Mouse (Mus musculus): ENCODE data around the gene Cwc22. TPM values are rescaled to one million over a fixed set of nuclear protein-coding genes. Genes with fewer than 3 reads are reported as not detected.

Cwc22 gene
- total RNA-seq (2018; cell fraction: chromatin; rRNA removed) = 10 to 100 TPM; 46.2 to 91.9 (median 75.3) TPM
- total RNA-seq (2018; cell fraction: cytosol; rRNA removed) = 10 to 100 TPM; 21.7 to 34.1 (median 27.2) TPM
- 10 to 100 TPM; 33.1 to 71.4 (median 48.4) TPM for total RNA-seq (2018; cell fraction: nucleus; rRNA removed)
- 22.0 to 54.0 TPM (median 26.1 TPM) in 3 replicates for polyA plus RNA-seq (2018)

DNA sequence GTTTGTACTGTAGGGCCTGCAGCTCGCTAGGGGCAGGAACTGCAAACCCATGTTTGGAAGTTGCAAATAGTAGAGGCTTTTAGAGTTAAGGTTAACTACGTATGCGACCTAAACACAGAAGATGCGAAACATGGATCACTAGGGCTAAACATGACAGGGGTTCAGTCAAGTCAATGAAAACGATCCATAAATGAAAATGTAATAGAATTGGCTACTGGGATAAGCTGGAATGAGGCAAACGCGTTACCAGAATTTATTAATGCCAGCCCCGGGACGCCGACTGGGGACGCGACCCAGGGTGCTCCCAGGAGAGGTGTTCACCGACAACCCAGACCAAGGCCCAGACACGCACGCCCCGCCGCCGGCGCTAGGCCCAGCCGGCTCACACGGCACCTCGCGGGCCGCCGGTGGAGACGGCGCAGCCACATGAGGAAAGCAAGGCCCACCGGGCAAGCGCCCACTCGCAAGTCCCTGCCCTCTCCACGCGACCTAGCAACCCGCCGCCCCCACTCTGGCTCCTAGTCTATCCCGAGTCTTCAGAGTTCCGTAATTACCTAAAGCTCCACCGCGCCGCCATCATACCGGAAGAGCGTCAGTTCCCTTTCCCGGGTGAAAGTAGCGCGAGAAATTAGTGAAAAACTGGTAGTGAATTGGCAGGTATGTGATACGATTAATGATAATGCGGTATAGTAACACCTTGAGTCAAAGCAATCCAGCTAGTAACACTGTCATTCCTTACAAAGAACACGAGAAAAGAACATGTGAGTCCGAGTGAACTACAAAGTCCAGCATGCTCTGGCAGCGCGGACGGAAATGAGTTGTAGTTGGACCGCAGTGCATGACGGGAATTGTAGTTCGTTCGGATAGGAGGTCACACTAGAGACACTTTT, at the start of gene Cwc22:
Gene Cwc22, minus strand, starts transcription at position 780 of the 890 bp plus-strand sequence.
- Histone ChIP-seq H3K27ac (peak within 1 kb of the TSS; percentile 78), H3K79me2 (ENCODE audit: inconsistent target) (peaks cover 48% of the 10 kb centered on the region), H3K36me3 (ENCODE audit: inconsistent target) (no peaks in the 10 kb centered on the region), H3K4me3 (ENCODE audit: inconsistent target) (peak within 1 kb of the TSS; percentile 79)
- WGBS (ENCODE audit: missing documents) = under 1% methylated on average over 55 of the region's 55 CpGs

DNA sequence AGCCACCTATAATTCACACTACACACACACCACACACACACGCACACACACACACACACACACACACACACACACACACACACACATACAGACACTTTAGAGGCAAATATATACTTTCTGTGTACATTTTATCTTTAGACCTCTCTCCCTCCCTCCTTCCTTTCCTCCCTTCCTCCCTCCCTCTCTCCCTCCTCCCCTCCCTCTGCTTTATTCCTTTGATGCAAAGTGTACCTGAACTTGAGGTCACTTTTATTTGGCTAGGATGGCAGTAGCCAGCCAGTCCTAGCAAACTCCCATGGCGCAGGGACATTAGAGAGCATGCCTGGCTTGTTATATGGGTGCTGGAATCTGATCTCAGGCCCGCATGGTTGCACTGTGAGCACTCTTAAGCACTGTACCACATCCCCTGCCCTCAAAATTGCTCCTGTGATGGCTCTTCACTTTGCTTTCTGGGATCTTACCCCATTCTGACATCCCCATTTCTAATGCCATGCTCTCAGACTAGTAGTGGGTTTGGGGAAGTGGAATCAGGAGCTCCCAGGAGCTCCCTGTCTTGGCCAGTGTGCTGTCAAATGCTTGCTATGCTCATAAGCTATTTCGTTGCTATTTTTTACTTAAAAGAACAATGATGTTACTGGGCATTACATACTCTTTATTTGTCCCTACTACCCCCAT, 47.7 kb upstream of the Cwc22 start:
- Histone ChIP-seq H3K27ac (no peak overlapping the region), H3K36me3 (ENCODE audit: inconsistent target) (no peaks in the 10 kb centered on the region), H3K79me2 (ENCODE audit: inconsistent target) (no peaks in the 10 kb centered on the region), H3K4me3 (ENCODE audit: inconsistent target) (no peak overlapping the region)
- WGBS (ENCODE audit: missing documents) = 96% methylated on average over 3 of the region's 4 CpGs

DNA sequence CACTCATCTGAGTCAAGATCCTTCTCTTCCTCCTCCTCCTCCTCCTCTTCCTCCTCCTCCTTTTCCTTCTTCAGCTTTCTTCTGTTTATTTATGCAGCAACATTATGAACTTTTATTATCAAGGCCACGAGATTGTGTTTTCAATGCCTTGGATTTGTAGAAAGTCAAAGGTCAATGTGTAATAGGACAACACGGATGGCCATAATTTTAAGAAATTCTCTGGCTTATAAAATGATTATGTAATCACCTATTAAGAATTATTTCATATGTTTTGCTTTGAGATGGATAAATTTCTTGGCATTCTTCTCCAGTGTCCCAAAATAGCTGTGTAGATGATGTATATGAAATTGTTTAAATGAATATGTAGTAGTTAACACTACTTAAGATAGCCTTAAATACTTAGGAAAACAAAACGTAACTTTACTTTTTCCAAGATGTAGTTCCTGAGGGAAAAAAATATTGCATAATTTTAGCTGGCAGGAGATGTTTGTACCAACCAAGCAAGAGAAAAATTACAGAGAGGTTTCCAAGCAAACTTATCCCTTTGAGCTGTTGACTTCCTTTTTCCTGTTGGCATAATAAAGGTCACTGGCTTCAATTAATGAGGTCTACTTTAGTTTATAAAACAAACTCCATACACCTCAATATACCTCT, 46.9 kb upstream of the Cwc22 start:
- H3K4me3 ChIP-seq (ENCODE audit: inconsistent target) = no peak overlapping the region
- H3K79me2 ChIP-seq (ENCODE audit: inconsistent target) = no peaks in the 10 kb centered on the region
- H3K36me3 ChIP-seq (ENCODE audit: inconsistent target) = no peaks in the 10 kb centered on the region
- 100% methylated on average over 2 of the region's 3 CpGs for WGBS (ENCODE audit: missing documents)
- H3K27ac ChIP-seq = no peak overlapping the region

DNA sequence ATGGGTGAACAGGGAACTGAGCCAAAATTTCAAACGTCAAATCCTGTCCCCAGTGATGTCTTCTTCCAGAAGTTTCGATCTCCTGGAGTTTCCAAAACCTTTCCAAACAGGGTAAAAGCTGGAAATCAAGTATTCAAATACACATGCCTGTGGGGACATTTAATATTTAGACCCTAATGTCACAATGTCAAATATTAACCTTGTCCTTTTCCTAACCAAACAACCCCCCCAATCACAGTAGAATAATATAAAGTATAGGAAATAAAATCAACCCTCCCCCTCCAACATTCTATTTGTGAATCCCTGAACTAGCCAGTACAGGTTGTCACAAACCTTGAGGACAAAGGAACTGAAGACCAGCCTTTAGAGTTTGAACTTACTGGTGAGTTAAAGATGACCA, 44.6 kb upstream of the Cwc22 start:
- Histone ChIP-seq H3K36me3 (ENCODE audit: inconsistent target) (no peaks in the 10 kb centered on the region), H3K4me3 (ENCODE audit: inconsistent target) (no peak overlapping the region), H3K79me2 (ENCODE audit: inconsistent target) (no peaks in the 10 kb centered on the region), H3K27ac (no peak overlapping the region)
- WGBS (ENCODE audit: missing documents) = 61% methylated on average over 2 of the region's 2 CpGs

DNA sequence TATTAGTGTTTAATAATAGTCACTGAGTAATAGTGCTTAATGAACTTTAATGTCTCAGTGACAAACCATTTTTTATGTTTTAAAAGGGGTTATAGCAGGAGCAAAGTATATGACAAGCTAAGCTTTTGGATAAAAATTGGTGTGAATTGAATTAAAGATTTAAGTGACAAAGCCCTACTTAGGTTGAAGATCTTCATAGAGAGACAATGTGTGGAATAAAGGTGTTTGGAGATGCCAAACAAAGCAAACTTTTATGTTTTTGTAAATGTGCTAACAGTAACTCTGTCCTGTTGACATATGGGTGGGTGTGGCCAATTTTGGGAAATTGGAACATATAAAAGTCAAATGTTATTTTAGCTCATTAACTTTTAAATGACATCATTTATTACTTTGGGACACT, 43.9 kb upstream of the Cwc22 start:
- no peaks in the 10 kb centered on the region for H3K36me3 ChIP-seq (ENCODE audit: inconsistent target)
- no peak overlapping the region for H3K4me3 ChIP-seq (ENCODE audit: inconsistent target)
- no peak overlapping the region for H3K27ac ChIP-seq
- no peaks in the 10 kb centered on the region for H3K79me2 ChIP-seq (ENCODE audit: inconsistent target)

DNA sequence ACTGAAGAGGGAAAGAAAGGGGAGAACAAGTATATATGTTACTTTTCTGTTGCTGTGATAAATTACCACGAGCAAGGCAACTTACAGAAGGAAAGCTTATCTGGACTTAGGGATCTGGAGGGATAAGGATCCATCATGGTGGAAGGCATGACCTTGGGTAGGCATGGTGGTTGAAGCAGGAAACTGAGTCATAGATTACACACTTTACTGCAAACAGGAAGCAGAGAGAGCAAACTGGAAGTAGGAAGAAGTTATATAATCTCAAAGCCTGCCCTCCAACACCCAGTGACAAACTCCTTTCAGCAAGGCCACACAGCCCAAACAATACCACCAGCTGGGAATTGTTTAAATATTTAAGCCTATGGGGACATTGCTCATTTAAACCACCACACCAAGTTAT, 43.2 kb upstream of the Cwc22 start:
- no peak overlapping the region for H3K27ac ChIP-seq
- WGBS (ENCODE audit: missing documents) = 79% methylated on average over 1 of the region's 1 CpGs
- no peak overlapping the region for H3K4me3 ChIP-seq (ENCODE audit: inconsistent target)
- no peaks in the 10 kb centered on the region for H3K36me3 ChIP-seq (ENCODE audit: inconsistent target)
- no peaks in the 10 kb centered on the region for H3K79me2 ChIP-seq (ENCODE audit: inconsistent target)

DNA sequence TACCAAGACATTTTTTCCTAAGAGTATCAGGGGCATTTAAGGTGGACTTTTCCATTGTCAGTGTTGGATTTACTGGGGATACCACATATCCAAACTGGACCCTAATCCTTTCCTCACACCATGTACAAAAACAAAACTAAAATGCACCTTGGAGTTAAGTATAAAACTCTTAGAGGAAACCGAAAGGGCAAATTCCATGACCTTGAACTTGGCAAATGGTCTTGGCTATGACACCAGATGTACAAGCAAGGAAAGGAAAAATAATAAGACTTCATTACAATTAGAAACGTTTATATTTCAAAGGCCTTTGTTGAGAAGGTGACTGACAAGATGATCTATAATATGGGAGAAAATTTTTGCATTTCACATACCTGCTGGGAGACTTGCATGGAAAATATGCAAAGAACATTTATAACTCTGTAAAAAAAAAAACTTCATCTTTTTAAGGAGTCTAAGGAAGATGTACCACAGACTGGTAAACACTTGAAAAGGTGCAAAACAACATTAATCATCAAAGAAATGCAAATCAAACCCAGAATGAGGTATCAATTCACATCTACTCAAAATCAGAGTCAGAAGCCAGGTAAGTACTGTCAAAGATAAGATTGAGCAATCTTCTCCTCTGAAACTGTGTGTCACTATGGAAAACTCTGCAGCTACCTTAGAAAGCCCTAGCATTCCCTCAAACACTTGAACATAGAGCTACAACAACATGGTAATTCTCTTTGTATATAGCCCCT, 40.0 kb upstream of the Cwc22 start:
- 92% methylated on average over 2 of the region's 2 CpGs for WGBS (ENCODE audit: missing documents)
- Histone ChIP-seq H3K79me2 (ENCODE audit: inconsistent target) (no peaks in the 10 kb centered on the region), H3K4me3 (ENCODE audit: inconsistent target) (no peak overlapping the region), H3K36me3 (ENCODE audit: inconsistent target) (no peaks in the 10 kb centered on the region), H3K27ac (no peak overlapping the region)

DNA sequence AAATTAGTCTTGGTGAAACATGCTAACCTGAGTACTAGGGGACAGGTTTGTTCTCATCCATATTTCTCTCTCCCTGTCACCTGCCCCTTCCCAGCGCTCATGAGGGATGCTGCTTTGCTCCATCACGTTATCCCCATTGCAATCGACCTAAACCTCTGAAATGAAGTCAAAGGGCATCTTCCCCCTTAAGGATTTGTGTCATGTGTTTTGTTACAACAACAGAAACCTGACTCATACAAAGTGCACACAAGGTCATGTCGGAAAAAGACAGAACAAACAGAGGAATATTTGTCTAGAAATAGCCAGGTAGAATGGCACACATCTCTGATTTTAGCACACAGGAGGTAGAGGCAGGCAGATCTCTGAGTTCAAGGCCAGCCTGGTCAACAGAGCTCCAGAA, 38.0 kb upstream of the Cwc22 start:
- Histone ChIP-seq H3K27ac (no peak overlapping the region), H3K36me3 (ENCODE audit: inconsistent target) (no peaks in the 10 kb centered on the region), H3K79me2 (ENCODE audit: inconsistent target) (no peaks in the 10 kb centered on the region), H3K4me3 (ENCODE audit: inconsistent target) (no peak overlapping the region)
- WGBS (ENCODE audit: missing documents) = 70% methylated on average over 4 of the region's 4 CpGs

DNA sequence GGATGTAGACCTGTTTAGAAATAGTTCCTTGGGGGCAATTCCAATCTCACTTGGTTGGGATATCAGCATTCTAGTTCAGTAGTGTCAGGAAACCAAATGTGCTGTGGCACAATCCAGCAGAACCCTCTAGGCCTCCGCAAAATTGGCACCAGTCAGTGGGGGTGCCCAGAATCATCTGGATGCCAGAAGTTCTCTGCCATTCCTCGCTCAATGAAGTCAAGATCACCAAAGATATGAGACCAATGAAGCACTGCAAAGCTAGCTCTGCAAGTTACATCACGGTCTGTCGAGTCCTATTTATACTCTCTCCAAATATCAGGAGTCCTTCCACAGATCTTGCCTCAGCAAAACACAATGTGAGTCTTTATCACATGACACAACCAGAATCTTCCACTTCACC, 35.7 kb upstream of the Cwc22 start:
- Histone ChIP-seq H3K79me2 (ENCODE audit: inconsistent target) (no peaks in the 10 kb centered on the region), H3K27ac (no peak overlapping the region), H3K4me3 (ENCODE audit: inconsistent target) (no peak overlapping the region), H3K36me3 (ENCODE audit: inconsistent target) (no peaks in the 10 kb centered on the region)
- 93% methylated on average over 4 of the region's 4 CpGs for WGBS (ENCODE audit: missing documents)

DNA sequence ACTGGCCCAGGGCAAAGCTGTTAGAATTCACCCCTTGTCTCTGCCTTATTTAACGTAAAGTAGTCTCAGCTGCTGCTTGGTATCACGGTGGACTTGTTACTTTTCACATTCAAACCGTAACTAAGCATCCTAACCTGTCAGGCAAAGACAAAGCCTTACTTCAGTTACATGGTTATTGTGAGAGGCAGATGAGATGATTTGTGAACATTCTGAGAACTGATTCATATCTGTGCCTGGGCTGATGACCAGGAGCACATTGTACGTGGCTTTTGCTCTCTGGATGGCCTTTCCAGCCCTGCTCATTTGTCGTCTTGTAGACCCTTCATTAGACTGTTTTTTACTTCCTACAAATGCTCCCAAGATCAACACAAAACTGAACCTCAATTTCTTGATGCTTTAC, 34.5 kb upstream of the Cwc22 start:
- Histone ChIP-seq H3K27ac (no peak overlapping the region), H3K79me2 (ENCODE audit: inconsistent target) (no peaks in the 10 kb centered on the region), H3K36me3 (ENCODE audit: inconsistent target) (no peaks in the 10 kb centered on the region), H3K4me3 (ENCODE audit: inconsistent target) (no peak overlapping the region)
- WGBS (ENCODE audit: missing documents) = 86% methylated on average over 5 of the region's 5 CpGs

DNA sequence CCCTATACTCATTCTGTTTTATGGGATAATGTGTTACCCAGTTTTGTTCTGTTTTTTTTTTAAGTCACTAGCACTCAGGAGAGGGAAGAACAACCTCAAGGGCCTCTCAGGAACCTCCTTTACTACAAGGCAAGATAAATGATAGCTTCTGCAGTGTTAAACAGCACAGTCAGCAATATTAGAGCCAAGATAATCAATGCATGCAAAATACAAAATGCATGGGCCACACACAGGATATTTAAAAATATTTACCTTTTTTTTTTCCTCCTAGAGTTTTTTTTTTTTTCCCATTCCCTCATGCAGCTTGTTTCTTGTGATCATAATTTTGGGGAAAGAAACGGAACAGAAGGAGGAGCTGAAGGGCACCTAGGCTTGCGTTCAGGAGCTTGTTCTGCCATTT, 33.3 kb upstream of the Cwc22 start:
- H3K27ac ChIP-seq = no peak overlapping the region
- 95% methylated on average over 2 of the region's 2 CpGs for WGBS (ENCODE audit: missing documents)
- H3K36me3 ChIP-seq (ENCODE audit: inconsistent target) = no peaks in the 10 kb centered on the region
- no peaks in the 10 kb centered on the region for H3K79me2 ChIP-seq (ENCODE audit: inconsistent target)
- no peak overlapping the region for H3K4me3 ChIP-seq (ENCODE audit: inconsistent target)

DNA sequence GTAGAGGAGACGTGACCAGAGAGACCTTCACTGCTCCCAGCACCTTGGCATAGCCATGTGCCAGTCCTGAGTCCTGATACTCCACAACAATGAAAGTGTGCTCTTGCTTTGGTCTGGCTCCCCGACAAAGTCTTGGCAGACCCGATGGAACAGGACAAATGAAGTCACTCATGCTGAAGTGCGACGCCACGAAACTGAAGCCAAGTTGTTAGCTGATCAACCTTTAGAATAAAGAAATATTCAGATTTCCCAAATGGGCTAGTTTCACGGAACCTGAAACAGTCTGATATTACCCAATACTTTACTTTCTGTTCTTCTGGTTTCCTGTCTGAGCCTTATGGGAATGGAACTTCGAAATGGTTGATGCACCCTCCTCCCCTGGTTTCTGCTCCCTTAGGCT, 32.9 kb upstream of the Cwc22 start:
- no peak overlapping the region for H3K27ac ChIP-seq
- H3K79me2 ChIP-seq (ENCODE audit: inconsistent target) = no peaks in the 10 kb centered on the region
- WGBS (ENCODE audit: missing documents) = 92% methylated on average over 8 of the region's 8 CpGs
- no peak overlapping the region for H3K4me3 ChIP-seq (ENCODE audit: inconsistent target)
- H3K36me3 ChIP-seq (ENCODE audit: inconsistent target) = no peaks in the 10 kb centered on the region

DNA sequence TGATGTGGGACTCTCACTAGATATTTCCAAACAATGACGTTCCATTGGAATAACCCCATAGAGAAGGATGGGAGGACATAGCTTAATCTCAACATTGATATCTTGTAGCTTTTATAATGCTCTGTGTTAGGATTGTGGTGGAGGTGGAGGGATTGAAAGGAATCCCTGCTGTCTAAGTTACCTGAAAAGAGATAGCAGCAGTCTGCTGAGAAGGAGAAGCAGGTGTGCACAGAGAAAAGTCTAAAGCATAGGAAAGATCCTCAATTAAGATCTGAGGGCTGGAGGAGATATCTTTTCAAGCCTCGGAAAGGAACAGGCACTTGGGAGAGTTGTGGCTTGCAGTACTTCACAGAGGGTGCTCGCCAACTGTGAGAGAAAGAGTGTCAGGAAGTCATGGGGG, 32.1 kb upstream of the Cwc22 start:
- Histone ChIP-seq H3K36me3 (ENCODE audit: inconsistent target) (no peaks in the 10 kb centered on the region), H3K79me2 (ENCODE audit: inconsistent target) (no peaks in the 10 kb centered on the region), H3K4me3 (ENCODE audit: inconsistent target) (no peak overlapping the region), H3K27ac (no peak overlapping the region)
- 96% methylated on average over 3 of the region's 3 CpGs for WGBS (ENCODE audit: missing documents)

DNA sequence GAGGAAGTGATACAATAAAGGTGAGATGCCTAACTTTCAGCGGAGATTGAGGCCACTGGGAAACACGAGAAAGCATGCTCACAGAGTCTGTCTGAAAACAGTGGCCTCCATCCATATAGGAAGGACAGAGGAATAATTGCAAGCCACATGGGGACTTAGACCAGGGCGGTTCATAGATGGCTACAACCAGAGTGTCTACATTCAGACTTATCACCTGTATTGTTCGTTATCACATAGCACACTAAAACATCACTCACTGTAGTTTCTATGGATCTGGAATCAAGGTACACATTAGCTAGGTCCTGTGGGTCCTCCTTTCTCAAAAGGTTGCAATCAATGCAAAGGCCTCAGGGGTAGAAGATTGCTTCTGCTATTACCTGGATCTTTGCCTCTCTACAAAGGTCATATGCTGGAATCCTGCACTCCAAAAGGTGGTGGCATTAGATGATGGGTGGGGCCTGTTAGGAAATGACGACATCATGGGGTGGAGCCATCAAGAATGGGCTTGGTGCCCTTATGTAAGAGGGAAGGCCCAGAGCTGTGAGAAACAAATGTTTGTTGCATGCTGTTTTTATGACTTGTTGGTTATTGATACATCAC, 30.2 kb upstream of the Cwc22 start:
- 84% methylated on average over 5 of the region's 5 CpGs for WGBS (ENCODE audit: missing documents)
- Histone ChIP-seq H3K27ac (no peak overlapping the region), H3K36me3 (ENCODE audit: inconsistent target) (no peaks in the 10 kb centered on the region), H3K79me2 (ENCODE audit: inconsistent target) (no peaks in the 10 kb centered on the region), H3K4me3 (ENCODE audit: inconsistent target) (no peak overlapping the region)

All from macrophage (primary cell).